Mouse (Mus musculus): Measurements from ENCODE around the gene Faah. TPM values are rescaled to one million over a fixed set of nuclear protein-coding genes. Genes with fewer than 3 reads are reported as not detected.

Faah gene
- total RNA-seq, 2 experiments from 2014 or later, result 0.09 to 0.19 TPM

DNA sequence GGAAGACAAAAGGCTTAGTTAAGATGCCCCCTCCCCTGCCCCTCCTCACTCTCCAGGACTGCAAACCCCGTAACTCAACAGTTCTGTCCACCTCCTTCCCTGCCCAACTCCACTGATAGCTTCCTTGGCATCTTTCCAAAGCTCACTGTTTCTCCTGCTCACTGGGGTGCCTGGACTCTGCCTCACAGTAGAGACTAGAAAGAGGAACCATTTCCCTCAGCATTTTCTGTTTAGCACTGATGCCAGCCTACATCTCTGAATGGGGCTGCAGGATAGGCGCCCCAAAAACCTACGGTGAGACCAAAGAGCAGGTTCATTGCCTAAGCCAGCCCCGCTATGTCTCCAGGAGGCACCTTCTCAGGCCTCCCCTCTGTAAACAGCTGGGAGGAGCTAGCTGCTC is 16.5 kb downstream of the Faah start:
- no peak for DNase-seq (ENCODE audit: low spot score)

DNA sequence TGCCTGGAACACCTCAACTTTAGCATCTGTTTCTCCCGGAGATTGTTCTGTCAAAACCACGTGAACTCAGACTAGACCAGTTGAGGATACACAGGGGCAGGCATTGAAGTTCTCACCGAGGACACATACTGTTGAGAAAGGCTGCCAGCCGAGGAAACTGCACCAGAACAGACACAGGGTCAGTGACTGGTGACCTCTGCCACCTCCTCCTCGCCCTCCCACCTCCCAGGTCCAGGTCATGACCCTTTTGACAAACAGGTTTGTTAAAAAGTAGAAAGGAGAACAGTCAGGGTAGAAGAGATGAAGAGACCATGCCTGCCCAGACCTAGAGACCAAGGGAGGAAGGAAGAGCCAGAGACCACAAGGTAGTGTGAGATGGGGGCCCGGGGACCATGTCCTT is 17.1 kb downstream of the Faah start:
- DNase-seq (ENCODE audit: low spot score), result no peak

DNA sequence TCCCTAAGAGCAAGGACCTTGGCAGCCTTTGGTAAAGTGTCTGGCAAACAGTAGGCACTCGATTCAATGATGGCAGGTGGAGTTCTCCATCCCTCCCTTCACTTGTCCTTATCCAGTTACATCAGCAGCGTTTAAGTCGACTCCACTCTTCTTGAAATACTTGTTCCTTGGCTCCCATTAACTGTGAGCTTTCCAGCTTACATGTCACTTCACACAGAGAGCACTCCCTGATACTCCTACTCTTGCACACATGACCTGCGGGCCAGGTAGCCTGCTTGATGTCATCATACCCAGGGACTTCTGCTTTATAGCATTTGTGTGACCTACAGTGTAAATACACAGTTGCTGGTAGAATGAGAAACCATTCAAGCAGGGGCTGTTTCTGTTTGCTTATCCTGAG is 21.0 kb downstream of the Faah start:
- DNase-seq (ENCODE audit: low spot score), result no peak

DNA sequence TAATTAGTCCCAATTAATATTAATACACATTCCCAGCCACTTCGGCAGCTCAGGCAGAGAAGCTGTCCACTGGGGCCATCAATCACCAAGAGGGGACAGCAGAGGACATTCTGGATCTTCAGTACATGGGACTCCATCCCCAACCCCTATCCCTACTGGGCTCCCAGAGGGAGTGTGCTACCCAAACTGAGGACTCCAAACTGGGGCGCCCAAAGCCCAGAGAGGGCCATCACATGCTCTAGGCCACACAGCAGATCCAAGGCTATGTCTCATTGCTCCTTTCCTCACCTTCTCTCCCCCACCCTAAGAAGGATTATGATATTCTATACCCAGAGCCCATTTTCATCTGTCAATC is 22.4 kb downstream of the Faah start:
- no peak for DNase-seq (ENCODE audit: low spot score)

DNA sequence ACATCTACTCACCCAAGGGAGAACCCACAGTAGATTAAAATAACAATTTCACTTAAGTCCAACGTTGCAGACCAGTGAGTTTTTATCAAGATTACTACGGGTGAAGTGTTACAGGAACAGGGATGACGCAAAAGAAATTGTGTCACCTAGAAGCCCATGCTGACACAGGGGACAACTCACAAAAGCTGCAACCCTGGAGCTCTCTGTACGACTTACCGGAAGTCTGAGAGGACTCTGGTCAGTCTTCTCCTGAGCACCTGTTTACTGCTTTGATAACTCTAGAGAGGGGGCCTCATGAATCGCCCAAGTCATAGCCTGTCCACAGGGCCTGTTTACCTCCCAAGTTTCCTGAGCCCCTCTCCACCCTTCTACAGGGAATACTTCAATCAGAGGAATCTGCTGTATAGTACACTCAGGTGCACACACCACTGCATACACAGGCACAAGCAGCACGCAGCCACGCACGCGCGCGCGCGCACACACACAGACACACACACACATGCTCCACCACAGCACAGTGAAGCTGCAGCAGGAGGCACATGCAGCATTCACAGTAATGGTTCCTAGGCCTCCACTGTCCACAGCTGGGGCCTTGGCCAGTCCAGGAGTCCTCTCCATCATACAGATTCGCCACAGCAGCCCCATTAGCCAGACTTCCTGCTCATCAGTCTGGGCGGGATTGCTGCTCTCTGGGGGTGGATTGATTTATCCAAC is 22.9 kb downstream of the Faah start:
- no peak for DNase-seq (ENCODE audit: low spot score)

DNA sequence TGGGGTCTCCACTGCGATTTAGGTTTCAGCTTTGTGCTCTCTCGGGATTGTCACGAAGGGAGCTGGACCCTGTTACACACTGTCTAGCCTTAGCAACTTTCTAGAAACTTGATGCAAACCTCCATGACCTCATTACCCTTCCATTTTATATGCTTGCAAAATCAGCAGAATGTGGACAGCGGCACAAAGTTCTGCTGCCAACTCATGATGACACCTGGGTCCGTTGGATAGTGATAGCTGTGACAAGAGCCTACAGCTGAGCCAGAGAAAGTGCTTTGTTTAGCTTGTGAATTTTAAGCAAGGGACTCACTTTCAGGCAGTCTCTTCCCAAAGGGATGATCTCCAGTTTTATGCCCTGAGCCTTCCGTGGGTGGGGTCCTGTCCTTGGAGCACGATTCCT is 28.3 kb downstream of the Faah start:
- no peak for DNase-seq (ENCODE audit: low spot score)

DNA sequence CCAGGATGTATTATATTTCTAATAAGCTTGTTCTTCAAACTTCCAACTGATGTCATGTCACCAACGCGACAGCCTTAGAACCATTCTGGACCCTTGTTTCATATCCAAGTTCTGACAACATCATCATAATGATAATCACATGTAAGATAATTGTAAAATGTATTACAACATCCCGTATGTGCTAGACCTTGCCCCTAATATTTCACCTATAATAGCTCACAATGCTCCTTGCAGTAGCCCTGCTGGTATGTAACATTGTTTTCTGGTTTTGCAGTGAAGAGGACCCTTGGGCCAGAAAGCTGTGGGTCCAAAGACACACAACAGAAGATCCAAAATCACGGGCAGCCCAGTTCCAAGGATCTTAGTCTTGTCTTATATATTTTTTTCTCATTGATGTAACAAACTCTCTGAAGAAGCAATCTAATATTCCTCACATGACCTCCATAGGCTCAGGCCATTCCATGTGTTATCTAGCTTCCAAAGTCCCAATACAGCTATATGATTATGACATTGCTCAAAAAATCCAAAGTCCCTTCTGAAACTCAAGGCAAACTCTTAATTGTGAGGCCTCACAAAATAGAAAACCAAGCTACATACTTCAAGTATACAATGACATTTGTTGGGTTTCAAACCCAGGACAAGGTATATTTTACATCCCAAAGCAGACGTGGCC is 29.7 kb downstream of the Faah start:
- DNase-seq (ENCODE audit: low spot score), result no peak

DNA sequence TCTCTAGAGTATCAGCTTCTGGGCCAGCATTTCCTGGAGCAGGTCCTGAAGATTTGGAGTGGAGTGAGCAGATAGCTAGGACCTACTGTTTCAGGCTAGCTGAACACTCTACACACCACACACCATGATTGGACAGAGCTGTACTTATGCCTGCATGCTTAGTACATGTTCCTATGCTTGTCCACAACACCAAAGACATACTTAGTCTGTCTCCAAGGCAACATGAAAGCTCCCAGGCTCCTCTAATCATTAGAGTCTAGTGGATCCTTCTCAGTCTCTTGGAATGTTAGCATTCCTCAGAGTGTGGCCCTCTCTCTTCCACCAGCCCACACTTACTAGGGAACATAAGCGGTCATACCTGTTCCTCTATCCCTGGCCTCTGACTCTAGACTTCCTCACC is 30.3 kb downstream of the Faah start:
- DNase-seq (ENCODE audit: low spot score), result no peak

DNA sequence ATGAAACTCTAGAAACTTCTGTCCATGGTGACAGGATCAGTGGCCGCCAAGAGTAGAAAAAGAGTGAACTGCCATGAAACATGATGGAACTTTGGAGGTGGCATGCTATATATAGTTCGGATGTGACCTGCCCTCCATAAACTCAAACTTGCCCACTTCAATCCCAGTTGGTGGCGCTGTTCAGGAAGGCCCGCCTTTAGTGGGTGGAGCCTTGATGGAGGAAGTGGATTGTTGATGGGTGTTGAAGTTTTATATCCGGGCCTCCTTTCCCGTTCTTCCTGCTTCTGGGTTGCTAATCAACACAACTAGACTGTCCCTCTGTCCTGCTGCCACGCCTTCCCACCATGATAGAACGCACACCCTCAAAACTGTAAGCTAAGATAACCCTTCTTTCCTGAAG is 32.8 kb downstream of the Faah start:
- no peak for DNase-seq (ENCODE audit: low spot score)

DNA sequence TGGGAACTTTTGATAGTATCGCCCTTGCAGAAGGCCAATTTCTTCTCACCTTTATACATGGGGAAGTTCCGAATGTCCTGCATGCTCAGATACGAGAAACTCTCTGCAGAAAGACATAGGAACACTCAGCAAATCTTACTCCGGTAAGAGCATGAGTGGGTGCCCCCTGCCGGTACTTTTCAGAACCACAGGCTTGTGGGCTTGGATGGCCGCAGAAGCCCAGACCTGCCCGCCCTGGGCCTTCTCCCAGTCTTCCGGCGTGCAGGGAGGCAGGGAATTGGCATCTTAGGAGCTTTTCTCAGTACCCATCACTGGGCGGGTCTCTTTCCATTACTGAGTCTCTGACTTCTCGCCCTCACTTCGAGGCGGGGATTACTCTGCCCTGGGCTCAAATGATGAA is 33.6 kb downstream of the Faah start:
- DNase-seq (ENCODE audit: low spot score), result peak; percentile 75

DNA sequence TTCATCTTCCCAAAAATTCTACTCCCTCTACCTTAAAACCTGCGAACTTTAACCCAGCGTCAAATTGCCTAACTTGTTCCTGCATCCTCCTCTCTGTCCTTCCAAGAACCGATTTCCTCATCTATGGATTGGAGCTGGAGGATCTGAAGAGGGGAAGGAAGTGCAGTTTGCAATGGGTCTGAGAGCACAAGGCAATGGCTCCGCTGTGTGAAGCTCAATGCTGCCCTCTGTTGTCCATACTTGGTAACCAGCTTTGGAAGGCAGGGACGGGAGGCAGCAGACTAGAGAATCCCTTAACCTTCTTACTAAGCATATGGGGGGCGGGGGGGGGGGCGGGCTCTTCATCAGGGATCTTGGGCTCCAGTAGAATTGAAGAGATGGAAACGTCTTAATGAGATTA is 37.0 kb downstream of the Faah start:
- peak; percentile 54 for DNase-seq (ENCODE audit: low spot score)

DNA sequence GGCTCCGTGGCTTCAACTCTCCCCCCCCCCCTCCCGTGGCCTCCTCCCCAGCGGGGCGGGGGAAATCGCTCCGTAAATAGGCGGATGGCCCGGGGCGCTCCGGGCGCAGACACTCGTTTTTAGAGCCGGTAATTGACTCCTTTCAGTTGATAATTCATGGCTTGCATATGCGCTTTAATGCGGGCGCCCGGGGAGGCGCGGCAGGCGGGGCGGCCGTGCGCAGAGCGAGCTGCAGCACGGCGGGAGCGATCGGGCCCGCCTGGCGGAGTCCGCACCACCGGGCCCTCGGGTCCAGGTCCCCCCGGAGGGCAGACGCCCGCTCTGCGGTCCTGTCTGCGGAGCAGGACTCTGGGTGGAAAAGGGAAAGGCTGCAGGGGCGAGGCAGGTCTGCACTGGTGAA is 38.3 kb downstream of the Faah start:
- DNase-seq (ENCODE audit: low spot score), result no peak

DNA sequence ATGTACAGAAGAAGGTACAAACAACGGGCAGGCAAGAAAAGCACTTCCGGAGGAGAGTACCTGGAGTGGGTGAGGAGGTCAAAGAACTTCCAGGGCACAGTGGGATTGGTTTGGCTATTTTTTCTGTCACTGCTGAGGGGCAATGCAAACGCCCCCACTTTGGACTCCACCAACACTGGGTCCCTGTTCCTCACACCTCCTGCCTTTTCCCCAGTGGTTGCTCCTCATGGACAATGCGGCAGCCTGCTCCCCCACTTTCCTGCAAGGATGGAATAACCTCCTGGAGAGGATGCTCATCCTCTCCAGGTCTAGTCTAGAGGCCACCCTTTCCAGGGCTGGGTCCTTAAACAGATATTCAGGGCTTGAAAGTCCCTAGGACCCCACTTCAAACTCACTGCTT is 38.8 kb downstream of the Faah start:
- DNase-seq (ENCODE audit: low spot score), result no peak

DNA sequence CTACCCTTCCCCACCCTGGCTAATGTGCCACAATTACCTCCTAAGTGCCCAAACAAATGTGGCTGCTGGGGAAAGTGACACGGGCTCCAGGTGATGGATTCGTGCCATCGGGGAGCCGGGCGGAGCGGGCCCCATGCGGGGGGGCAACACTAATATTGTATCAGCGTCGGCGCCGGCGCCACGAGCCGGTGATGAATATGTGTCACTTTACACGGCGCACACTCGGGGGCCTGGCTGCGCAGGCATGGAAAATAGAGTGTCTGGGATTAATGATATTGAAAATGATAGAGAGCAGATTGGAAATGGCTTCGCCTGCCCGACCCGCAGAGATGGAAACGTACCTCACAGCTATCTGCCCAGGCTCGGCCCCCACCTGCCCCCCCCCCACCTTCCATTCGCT is 45.2 kb downstream of the Faah start:
- DNase-seq (ENCODE audit: low spot score), result no peak

DNA sequence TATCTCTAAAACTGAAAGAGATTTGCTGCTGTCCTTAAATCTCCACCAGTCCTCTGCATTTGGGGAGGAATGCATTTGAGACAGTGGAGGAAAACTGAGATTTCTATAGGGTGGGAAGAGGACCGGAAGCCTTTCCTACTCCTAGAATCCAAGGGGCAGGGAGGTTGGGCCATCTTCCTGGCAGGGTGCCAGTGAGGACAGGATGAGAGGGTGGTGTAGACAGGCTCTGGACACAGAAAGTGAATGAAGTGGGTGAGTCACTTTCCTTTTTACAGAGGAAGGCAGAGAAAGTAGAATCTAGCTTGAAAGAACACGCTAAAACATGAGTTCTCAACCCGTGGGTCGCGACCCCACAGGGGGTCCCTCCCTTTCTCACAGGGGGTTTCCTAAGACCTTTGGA is 53.3 kb downstream of the Faah start:
- no peak for DNase-seq (ENCODE audit: low spot score)

DNA sequence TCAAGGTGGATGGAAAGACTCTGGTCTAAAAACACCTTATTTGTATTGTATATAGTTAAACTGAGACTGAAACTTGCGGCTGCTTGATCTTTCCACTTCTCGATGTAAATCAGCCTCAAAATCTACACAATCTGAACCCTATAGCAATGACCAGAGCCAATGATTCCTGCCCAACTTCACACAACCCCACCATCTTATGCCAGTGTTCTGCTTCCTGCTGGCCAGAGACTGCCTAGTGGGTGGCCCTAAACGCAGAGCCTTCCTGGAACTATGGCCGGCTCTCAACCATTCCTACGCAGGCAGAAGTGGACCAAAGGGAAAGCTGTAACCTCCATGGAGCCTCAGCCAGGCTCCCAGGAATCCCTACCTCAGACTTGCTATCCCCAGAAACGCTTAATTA is 54.0 kb downstream of the Faah start:
- DNase-seq (ENCODE audit: low spot score), result no peak

DNA sequence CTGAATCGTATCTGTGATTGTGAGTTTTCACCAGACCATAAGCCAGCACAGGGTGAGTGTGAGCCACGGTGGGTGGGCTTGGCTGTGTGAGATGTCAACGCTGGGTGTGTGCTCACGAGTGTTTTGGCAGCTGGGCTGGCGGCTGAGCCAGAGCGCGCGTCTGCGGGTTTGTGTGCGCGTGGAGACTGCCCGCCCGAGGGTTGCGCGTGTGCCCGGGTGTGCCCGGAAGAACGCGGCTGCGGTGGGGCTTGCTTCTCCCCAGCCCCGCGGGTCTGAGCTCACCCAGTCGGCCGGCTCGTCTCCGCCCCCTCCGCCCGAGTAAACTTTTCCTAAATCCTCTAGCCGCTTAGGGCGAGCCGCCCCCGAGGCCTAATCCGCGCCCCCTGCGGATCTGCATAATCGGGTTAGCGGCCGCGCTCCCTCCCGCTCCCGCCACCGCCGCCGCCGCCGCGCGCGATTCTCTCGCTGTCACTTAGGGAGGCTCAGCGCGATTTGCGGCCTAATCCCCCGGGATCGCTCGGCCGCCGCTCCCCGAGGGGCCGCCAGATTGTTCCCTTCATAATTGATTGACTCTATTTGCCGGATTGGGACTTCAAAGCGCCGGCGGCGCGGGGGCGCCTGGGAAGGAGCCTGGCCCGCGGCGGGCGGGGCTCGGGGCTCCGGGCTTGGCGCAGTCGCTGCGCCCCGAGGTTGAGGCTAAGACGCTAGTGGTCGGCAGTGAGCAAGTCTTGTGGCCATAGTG is 54.9 kb downstream of the Faah start:
- DNase-seq (ENCODE audit: low spot score), result no peak

DNA sequence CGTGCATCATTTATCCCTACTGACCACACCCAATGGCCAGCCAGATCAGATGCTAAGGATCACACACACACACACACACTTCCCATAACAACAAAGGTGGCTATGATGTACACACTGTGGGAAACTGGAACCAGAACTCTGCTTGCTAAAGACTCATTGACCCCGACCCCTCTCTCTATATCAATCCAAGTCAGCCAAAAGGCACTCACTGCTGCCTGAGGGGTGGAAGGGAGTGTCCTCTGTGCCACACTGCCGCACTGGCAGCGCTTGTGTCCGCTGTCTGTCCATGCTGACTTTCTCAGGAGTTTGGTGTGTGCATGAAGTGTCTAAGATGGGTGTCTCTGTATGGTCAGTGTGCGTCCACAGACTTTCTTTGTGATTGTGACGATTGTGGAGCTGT is 55.7 kb downstream of the Faah start:
- no peak for DNase-seq (ENCODE audit: low spot score)

DNA sequence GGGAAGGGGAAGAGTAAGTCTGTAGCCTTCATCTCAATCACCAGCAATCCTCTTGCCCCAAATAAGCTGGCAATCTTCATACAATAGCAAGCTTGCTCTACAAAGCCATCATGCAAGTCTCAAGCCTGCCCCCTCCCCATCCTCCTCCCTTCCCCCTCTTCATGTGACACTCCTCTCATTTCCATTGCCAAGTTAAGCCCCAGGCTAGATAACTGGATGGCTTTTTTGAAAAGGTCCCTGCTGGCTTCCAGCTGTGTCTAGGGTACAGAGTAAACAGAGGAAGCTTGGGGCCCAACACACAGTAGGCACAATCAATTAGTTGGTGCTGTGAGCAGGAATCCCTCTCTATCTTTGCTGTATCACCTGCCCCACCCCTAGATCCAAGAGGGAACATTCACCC is 58.2 kb downstream of the Faah start:
- no peak for DNase-seq (ENCODE audit: low spot score)

DNA sequence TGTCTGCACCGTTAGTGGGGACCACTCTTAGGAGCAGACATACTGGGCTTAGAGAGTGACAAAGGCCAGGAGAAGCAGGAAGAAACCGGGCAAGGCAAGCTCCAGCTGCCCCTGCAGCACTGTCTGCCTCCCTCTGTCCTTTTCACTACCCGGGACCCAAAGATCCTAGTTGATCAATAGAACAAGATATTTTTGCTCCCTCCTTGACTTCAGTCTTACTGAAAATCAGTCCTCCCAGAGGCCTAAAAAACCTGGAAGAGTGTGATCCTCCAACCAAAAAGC is 62.3 kb downstream of the Faah start:
- no peak for DNase-seq (ENCODE audit: low spot score)

DNA sequence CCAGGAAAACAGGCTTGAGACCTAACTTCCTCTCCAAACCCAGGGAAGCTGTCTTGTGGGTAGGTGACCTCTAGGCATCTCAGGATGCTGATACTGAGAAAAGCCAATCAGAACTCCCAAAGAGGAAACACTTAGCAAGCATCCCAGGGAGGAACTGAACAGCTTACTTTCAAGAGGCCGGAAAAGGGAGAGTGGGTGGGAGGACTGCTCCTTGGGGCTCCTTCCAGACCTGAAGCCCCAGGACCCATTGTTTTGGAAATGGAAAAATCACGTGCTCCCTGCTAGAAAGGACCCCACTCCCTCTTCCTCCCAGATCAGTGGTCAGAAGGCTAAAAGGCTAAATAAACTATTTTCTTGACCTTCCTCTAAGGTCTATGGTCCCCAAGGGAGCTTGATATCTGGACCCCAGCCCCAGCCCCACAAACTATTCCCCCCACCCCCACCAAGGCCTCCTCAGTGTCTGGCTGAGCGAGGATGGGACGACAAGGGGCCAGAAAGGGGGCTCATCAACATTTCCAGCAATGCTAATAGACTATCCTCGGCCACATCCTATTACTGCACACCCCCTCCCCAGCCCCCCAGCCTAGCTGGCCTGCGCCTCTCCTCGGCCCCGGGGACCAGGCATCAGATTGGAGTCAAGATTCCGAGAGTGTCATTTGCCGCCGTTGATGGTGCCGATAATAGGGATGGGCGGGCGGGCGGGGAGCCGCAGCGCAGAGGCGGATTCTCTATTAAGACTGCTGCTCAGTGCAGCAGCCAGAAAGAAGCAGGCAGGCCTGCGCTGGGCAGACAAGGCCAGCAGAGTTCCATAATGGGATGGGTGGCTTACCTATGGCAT is 62.9 kb downstream of the Faah start:
- DNase-seq (ENCODE audit: low spot score), result no peak

DNA sequence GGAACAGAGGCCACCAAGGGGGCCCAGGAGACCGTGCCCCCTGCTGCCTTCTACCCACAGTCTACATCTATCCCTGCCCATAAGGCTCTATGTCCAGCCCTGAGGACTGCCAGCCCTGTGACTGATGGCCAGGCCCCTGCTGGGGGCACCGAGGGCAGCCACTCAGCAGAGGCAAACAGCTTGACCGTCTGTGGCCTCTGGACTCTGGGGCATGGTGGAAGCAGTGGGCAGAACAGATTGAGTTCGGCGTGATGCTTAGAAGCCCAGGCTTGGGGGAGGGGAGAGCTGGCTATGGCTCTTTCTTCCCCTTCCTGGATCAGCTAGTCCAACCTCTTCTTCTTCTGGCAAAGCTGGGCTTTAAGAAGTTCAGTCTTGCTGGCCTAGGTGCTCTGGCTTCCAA is 64.2 kb downstream of the Faah start:
- no peak for DNase-seq (ENCODE audit: low spot score)
